Mouse (Mus musculus): ENCODE measurements around the gene Rab30. TPM values are rescaled to one million over a fixed set of nuclear protein-coding genes. Genes with fewer than 3 reads are reported as not detected.
"Not testable (repeated sequence)": the region's sequence is repeated elsewhere in the genome, so short reads cannot be mapped to it uniquely, and the experiment has no call there.

Rab30 gene
- polyA plus RNA-seq, 2 experiments: 12.6 to 22.7 TPM

DNA sequence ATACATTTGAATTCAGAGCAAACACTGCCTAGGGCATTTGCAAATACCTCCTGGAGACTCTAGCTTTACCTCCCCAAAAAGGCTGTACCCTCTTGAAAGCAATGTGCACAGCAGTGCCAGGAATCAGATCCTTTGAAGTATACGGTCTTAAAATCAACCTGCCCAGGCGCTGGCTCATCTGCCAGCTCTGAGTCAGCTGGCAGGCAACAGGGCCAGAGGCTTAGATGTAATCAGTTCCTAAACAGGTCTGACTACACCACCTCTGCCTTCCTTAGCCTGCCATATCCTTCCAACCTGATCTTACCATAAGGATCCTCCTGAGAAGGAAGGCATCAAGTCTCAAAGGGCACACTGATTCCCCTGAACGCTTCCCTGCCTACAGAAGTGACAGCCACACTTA is 17.7 kb upstream of the Rab30 start:
- Histone ChIP-seq H3K27ac (replicated peaks; ENCODE audit: low read depth, low read length) (no peak overlapping the region), H3K36me3 (ENCODE audit: control insufficient read depth, insufficient read depth, low read length) (no peaks in the 10 kb centered on the region), H3K4me3 (replicated peaks; ENCODE audit: low read length) (no peak overlapping the region), H3K9me3 (ENCODE audit: control insufficient read depth, low read length) (no peaks in the 10 kb centered on the region), H3K27me3 (ENCODE audit: control insufficient read depth, insufficient read depth, low read length) (no peaks in the 10 kb centered on the region), H3K9ac (ENCODE audit: low read depth, low read length, severe bottlenecking) (no peak overlapping the region), H3K4me2 (replicated peaks; ENCODE audit: low read depth, low read length, severe bottlenecking) (no peak overlapping the region), H3K4me1 (ENCODE audit: control insufficient read depth, insufficient read depth, low read length) (no peaks in the 10 kb centered on the region)
- ATAC-seq (ENCODE audit: low FRiP score, low read depth): no peak
- 18% methylated on average over 3 of the region's 3 CpGs for WGBS
- TF ChIP-seq POLR2A (IDR thresholded peaks at IDR 0.05; ENCODE audit: borderline replicate concordance, extremely low read depth, insufficient read depth, insufficient read length): no peak
- DNase-seq (ENCODE audit: low spot score): no peak

DNA sequence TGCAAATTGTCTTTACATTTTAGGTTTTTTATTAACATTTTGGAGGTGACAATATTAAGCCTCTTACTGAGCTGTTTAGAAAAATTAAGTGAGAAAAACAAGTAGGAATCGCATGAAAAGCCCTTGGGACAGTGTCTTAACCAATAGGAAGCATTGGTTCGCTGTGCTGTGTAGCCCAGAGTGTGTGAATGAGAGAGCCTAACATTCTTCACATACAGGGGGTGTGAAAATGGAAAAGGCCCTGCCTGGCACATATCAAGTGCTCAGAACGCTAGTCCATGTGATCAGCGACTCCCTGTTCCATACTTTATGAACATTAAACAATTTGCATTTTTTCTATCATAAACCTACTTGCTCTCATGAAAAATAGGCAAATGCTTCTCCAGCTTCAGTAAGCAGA is 17.1 kb upstream of the Rab30 start:
- no peak overlapping the region for H3K4me3 ChIP-seq (replicated peaks; ENCODE audit: low read length)
- no peaks in the 10 kb centered on the region for H3K4me1 ChIP-seq (ENCODE audit: control insufficient read depth, insufficient read depth, low read length)
- H3K9me3 ChIP-seq (ENCODE audit: control insufficient read depth, low read length): no peaks in the 10 kb centered on the region
- no peak for TF ChIP-seq POLR2A (IDR thresholded peaks at IDR 0.05; ENCODE audit: borderline replicate concordance, extremely low read depth, insufficient read depth, insufficient read length)
- no peak overlapping the region for H3K9ac ChIP-seq (ENCODE audit: low read depth, low read length, severe bottlenecking)
- no peaks in the 10 kb centered on the region for H3K27me3 ChIP-seq (ENCODE audit: control insufficient read depth, insufficient read depth, low read length)
- no peak overlapping the region for H3K27ac ChIP-seq (replicated peaks; ENCODE audit: low read depth, low read length)
- H3K36me3 ChIP-seq (ENCODE audit: control insufficient read depth, insufficient read depth, low read length): no peaks in the 10 kb centered on the region
- ATAC-seq (ENCODE audit: low FRiP score, low read depth) (no peak), DNase-seq (ENCODE audit: low spot score) (no peak)
- 75% methylated on average over 4 of the region's 4 CpGs for WGBS
- H3K4me2 ChIP-seq (replicated peaks; ENCODE audit: low read depth, low read length, severe bottlenecking): no peak overlapping the region

DNA sequence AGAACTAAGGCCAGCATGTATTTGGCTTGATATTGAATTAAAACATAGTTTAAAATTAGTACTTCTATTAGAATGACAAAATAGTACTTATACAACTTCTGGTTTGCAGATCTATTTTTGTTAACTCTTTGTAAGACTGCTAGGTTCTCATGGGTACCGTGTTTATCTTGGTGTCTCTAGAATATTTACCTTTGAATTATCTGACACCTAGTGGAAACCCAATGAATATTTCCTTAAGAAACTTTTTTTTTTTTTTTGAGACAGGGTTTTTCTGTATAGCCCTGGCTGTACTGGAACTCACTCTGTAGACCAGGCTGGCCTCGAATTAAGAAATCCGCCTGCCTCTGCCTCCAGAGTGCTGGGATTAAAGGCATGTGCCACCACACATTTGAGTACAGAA is 11.8 kb upstream of the Rab30 start:
- ATAC-seq (ENCODE audit: low FRiP score, low read depth); H3K36me3 ChIP-seq (ENCODE audit: control insufficient read depth, insufficient read depth, low read length); H3K27me3 ChIP-seq (ENCODE audit: control insufficient read depth, insufficient read depth, low read length); H3K4me1 ChIP-seq (ENCODE audit: control insufficient read depth, insufficient read depth, low read length); H3K4me2 ChIP-seq (replicated peaks; ENCODE audit: low read depth, low read length, severe bottlenecking); H3K9me3 ChIP-seq (ENCODE audit: control insufficient read depth, low read length); H3K9ac ChIP-seq (ENCODE audit: low read depth, low read length, severe bottlenecking); H3K4me3 ChIP-seq (replicated peaks; ENCODE audit: low read length); H3K27ac ChIP-seq (replicated peaks; ENCODE audit: low read depth, low read length); DNase-seq (ENCODE audit: low spot score): not testable (repeated sequence)
- WGBS: 83% methylated on average over 3 of the region's 3 CpGs

DNA sequence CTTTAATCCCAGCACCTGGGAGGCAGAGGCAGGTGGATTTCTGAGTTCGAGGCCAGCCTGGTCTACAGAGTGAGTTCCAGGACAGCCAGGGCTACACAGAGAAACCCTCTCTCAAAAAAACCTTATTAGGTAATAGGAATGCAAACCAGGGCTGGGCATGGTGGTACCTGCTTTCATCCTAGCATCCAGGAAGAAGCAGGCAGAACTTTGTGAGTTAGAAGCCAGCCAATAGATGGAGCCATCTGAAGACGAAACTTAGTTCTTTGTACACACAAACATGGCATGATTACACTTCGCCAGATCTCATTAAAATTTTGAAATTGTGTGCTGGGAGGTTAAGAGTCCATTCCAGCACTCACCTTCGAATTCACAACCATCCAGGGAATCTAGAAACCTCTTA is 10.9 kb upstream of the Rab30 start:
- no peak overlapping the region for H3K9ac ChIP-seq (ENCODE audit: low read depth, low read length, severe bottlenecking)
- DNase-seq (ENCODE audit: low spot score) (no peak), ATAC-seq (ENCODE audit: low FRiP score, low read depth) (no peak)
- H3K27me3 ChIP-seq (ENCODE audit: control insufficient read depth, insufficient read depth, low read length): no peaks in the 10 kb centered on the region
- no peak overlapping the region for H3K4me3 ChIP-seq (replicated peaks; ENCODE audit: low read length)
- WGBS: 72% methylated on average over 4 of the region's 4 CpGs
- no peaks in the 10 kb centered on the region for H3K9me3 ChIP-seq (ENCODE audit: control insufficient read depth, low read length)
- no peaks in the 10 kb centered on the region for H3K4me1 ChIP-seq (ENCODE audit: control insufficient read depth, insufficient read depth, low read length)
- no peak overlapping the region for H3K27ac ChIP-seq (replicated peaks; ENCODE audit: low read depth, low read length)
- no peak overlapping the region for H3K4me2 ChIP-seq (replicated peaks; ENCODE audit: low read depth, low read length, severe bottlenecking)
- TF ChIP-seq POLR2A (IDR thresholded peaks at IDR 0.05; ENCODE audit: borderline replicate concordance, extremely low read depth, insufficient read depth, insufficient read length): no peak
- peaks cover 4% of the 10 kb centered on the region; the same call in 1 of the 2 replicates for H3K36me3 ChIP-seq (ENCODE audit: control insufficient read depth, insufficient read depth, low read length)

DNA sequence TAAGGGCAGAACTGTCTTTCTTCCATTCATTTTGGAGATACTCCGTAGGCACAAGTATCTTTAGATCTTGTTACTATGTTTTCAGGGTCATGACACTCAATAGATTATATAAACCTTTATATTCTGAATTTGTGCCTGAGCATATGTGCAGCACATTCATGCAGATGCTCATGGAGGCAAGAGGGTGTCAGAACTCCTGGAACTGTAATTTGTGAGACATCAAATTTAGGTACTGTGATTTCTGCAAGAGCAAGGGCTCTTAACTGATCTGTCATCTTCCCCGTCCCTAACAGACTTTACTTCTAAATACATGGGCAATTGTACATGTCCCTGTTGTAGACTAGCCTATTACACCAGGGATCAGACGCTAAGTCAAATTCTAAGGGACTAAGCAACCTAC is 10.4 kb upstream of the Rab30 start:
- Histone ChIP-seq H3K36me3 (ENCODE audit: control insufficient read depth, insufficient read depth, low read length) (peaks cover 6% of the 10 kb centered on the region; the same call in 1 of the 2 replicates), H3K4me3 (replicated peaks; ENCODE audit: low read length) (no peak overlapping the region), H3K9ac (ENCODE audit: low read depth, low read length, severe bottlenecking) (no peak overlapping the region), H3K27ac (replicated peaks; ENCODE audit: low read depth, low read length) (no peak overlapping the region), H3K27me3 (ENCODE audit: control insufficient read depth, insufficient read depth, low read length) (no peaks in the 10 kb centered on the region), H3K4me2 (replicated peaks; ENCODE audit: low read depth, low read length, severe bottlenecking) (no peak overlapping the region), H3K9me3 (ENCODE audit: control insufficient read depth, low read length) (no peaks in the 10 kb centered on the region), H3K4me1 (ENCODE audit: control insufficient read depth, insufficient read depth, low read length) (no peaks in the 10 kb centered on the region)
- WGBS: 64% methylated on average over 3 of the region's 3 CpGs
- TF ChIP-seq POLR2A (IDR thresholded peaks at IDR 0.05; ENCODE audit: borderline replicate concordance, extremely low read depth, insufficient read depth, insufficient read length): no peak
- ATAC-seq (ENCODE audit: low FRiP score, low read depth) (no peak), DNase-seq (ENCODE audit: low spot score) (no peak)

DNA sequence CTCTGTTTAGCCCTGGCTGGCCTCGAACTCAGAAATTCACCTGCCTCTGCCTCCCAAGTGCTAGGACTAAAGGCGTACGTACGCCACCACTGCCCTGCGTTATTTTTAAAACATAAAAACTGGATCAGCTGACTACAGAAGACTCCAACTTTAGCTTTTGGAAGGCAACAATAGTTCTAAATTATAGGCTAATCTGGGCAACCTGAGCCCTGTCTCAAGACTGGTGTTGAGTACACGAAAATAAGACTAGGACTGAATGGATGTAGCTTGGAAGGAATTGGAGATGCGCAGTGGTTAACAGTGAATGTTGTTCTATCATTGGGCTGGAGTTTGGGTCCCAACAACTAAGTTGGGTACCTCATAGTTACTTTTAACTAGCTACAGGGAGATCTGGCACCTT is 9.3 kb upstream of the Rab30 start:
- H3K36me3 ChIP-seq (ENCODE audit: control insufficient read depth, insufficient read depth, low read length): peaks cover 13% of the 10 kb centered on the region
- ATAC-seq (ENCODE audit: low FRiP score, low read depth) (no peak), DNase-seq (ENCODE audit: low spot score) (no peak)
- no peaks in the 10 kb centered on the region for H3K9me3 ChIP-seq (ENCODE audit: control insufficient read depth, low read length)
- H3K4me1 ChIP-seq (ENCODE audit: control insufficient read depth, insufficient read depth, low read length): no peaks in the 10 kb centered on the region
- no peak overlapping the region for H3K4me3 ChIP-seq (replicated peaks; ENCODE audit: low read length)
- no peak overlapping the region for H3K9ac ChIP-seq (ENCODE audit: low read depth, low read length, severe bottlenecking)
- WGBS: 88% methylated on average over 7 of the region's 7 CpGs
- H3K4me2 ChIP-seq (replicated peaks; ENCODE audit: low read depth, low read length, severe bottlenecking): no peak overlapping the region
- no peak overlapping the region for H3K27ac ChIP-seq (replicated peaks; ENCODE audit: low read depth, low read length)
- H3K27me3 ChIP-seq (ENCODE audit: control insufficient read depth, insufficient read depth, low read length): no peaks in the 10 kb centered on the region
- TF ChIP-seq POLR2A (IDR thresholded peaks at IDR 0.05; ENCODE audit: borderline replicate concordance, extremely low read depth, insufficient read depth, insufficient read length): no peak
